Mouse (Mus musculus): ENCODE measurements around the gene Mb.

DNA sequence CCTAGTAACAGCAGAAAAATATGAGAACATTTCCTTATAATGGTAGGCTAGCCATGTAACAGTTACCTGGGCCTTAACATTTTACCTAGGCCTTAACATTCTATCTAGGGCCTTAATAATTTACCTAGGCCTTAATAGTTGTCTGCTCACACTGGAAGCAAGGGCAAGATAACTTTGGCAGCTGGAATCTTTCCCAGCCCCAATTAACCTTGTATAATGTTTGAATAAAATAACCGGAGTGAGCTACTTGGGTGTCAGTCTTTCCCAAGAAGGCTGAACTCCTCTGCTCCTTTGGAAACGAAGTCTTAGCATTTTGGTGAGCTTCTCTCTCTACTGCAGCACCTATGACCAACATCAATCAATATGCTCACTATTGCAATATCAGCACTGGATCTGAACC lies 52.4 kb downstream of the Mb start:
- TF ChIP-seq TAL1 (IDR thresholded peaks at IDR 0.05; ENCODE audit: low read length) (no peak), GATA1 (IDR thresholded peaks at IDR 0.05; ENCODE audit: low read length) (no peak)
